15 mouse cellular contexts compared by ENCODE assay signal in the genomic region with DNA sequence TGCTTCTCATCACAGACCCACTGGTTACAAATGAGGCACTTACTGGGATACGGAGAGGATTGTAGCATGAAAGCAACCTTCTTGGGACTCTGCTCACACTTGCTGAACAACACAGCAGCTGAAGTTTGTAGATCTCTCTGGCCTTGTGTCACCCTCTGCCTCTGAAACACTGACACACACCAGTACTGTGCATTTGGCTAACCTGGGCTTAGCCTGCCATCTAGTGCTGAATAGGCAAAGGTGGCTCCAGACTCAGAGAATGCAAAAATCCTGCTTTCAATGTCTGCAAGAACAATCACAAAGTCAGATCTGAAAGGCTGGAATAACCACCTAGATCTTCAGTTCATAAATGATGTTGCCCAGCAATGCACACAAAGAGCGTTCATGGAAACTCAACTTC. TPM values are rescaled to one million over a fixed set of nuclear protein-coding genes. Genes with fewer than 3 reads are reported as not detected.
DNase-seq lines count a peak whose midpoint lies in the region; ATAC-seq and TF ChIP-seq lines count a peak whose summit lies in the region.
"Not testable (repeated sequence)": the region's sequence is repeated elsewhere in the genome, so short reads cannot be mapped to it uniquely, and the experiment has no call there.
"Had no signal": no experiment of that assay in that cellular context is flagged by ENCODE, and none has a peak within 500 bp of the region (broad histone marks: within the 10 kb centered on the region; RNA-seq: fewer than 3 reads in every experiment).

No protein-coding gene starts in this region.

- H3K9me3 ChIP-seq in kidney, postnatal 0 days (replicated peaks; ENCODE audit: low read length); midbrain, embryonic 16.5 days (replicated peaks; ENCODE audit: control insufficient read depth, low read length, poor library complexity, severe bottlenecking): not testable (repeated sequence)

- peak; percentile 6 for DNase-seq in A20 (ENCODE audit: low read depth, low spot score)
- peak; percentile 6 for DNase-seq in adrenal gland, postnatal 14 days
- peak; percentile 9 to 11 for DNase-seq in heart, postnatal 10 days
- peak; percentile 20 for DNase-seq in kidney, postnatal 0 days (ENCODE audit: low spot score)
- peak; percentile 18 to 39 for DNase-seq in left cerebral cortex, adult 18-20 months (ENCODE audit: low spot score in 2 of 2)
- DNase-seq in right cerebral cortex, postnatal 25 days = peak; percentile 9

- not testable (repeated sequence) for H3K4me1 ChIP-seq in embryonic fibroblast, embryonic 13.5 days (ENCODE audit: control insufficient read depth, insufficient read depth, low read length); kidney, postnatal 0 days (replicated peaks; ENCODE audit: insufficient read depth, low read length); midbrain, embryonic 16.5 days (ENCODE audit: control insufficient read depth, insufficient read depth, low read length)

- TF ChIP-seq CTCF in embryonic fibroblast, embryonic 13.5 days (IDR thresholded peaks at IDR 0.05; ENCODE audit: borderline replicate concordance, insufficient read depth, low read length) = peak; percentile 55; the same call in 1 of the 2 replicates
- peak; percentile 52; the same call in 1 of the 2 replicates for TF ChIP-seq CTCF in kidney, postnatal 0 days (IDR thresholded peaks at IDR 0.05; ENCODE audit: low read depth)

- H3K4me3 ChIP-seq in embryonic fibroblast, embryonic 13.5 days (ENCODE audit: insufficient read depth, low read length); kidney, postnatal 0 days (replicated peaks; ENCODE audit: low read depth, low read length); midbrain, embryonic 16.5 days (ENCODE audit: low read depth, low read length): not testable (repeated sequence)

- H3K9ac ChIP-seq in kidney, postnatal 0 days (ENCODE audit: low read depth, low read length); midbrain, embryonic 16.5 days (ENCODE audit: low read depth, low read length): not testable (repeated sequence)

- not testable (repeated sequence) for H3K36me3 ChIP-seq in kidney, postnatal 0 days (ENCODE audit: insufficient read depth, low read length); midbrain, embryonic 16.5 days (ENCODE audit: control insufficient read depth, insufficient read depth, low read length)

- H3K27me3 ChIP-seq in kidney, postnatal 0 days (ENCODE audit: insufficient read depth, low read length); midbrain, embryonic 16.5 days (ENCODE audit: control insufficient read depth, insufficient read depth, low read depth, low read length): not testable (repeated sequence)

- 78% methylated on average over 2 of the region's 2 CpGs for WGBS in kidney, postnatal 0 days
- WGBS in midbrain, embryonic 16.5 days = 95% methylated on average over 2 of the region's 2 CpGs

- not testable (repeated sequence) for ATAC-seq in kidney, postnatal 0 days (replicated peaks; ENCODE audit: low FRiP score, low read depth)
- ATAC-seq in midbrain, embryonic 16.5 days = peak; percentile 71

- not testable (repeated sequence) for H3K27ac ChIP-seq in embryonic fibroblast, embryonic 13.5 days (ENCODE audit: insufficient read depth, low read length); kidney, postnatal 0 days; midbrain, embryonic 16.5 days (ENCODE audit: low read length)

- not testable (repeated sequence) for H3K4me2 ChIP-seq in kidney, postnatal 0 days (ENCODE audit: low read length); midbrain, embryonic 16.5 days (ENCODE audit: low read length)

- not testable (repeated sequence) for TF ChIP-seq POLR2A in embryonic fibroblast, embryonic 13.5 days (IDR thresholded peaks at IDR 0.05; ENCODE audit: low read depth, low read length)

- intact Hi-C loops in heart, postnatal 10 days (cut with DNase I) = loop anchor here (5.0 kb wide), 2 partner anchors 264 to 349 kb away; partner anchors contain the start of gene Btnl9

RNA-seq across cellular contexts. Expression of gene Olfr1381, which starts 6.6 kb away (rescaled TPM):
- total RNA-seq in adrenal gland, postnatal 14 days (2021) = not detected in 2 replicates
- polyA plus RNA-seq in embryonic fibroblast, embryonic 13.5 days (2011; ENCODE audit: insufficient read length, low read depth, missing spikeins) = not detected in 2 replicates
- total RNA-seq in heart, postnatal 10 days (2021) = not detected
- polyA plus RNA-seq in kidney, postnatal 0 days (2015; fragmentation: Nextera tagmentation; extraction: Ambion mirVana) = not detected in 2 replicates
- not detected for total RNA-seq in left cerebral cortex, adult 18-20 months (2021)
- not detected in 2 replicates for polyA plus RNA-seq in midbrain, embryonic 16.5 days (2015; fragmentation: Nextera tagmentation; extraction: Ambion mirVana)
- total RNA-seq: adrenal gland, postnatal 36 days; gastrocnemius, adult 2 months had no signal
- polyA plus RNA-seq: heart, embryonic 10.5 days; hindbrain, embryonic 10.5 days; liver, embryonic 12.5 days; midbrain, embryonic 11.5 days; neural tube, embryonic 11.5 days had no signal

RNA-seq across cellular contexts. Expression of gene Olfr1382, which starts 8.6 kb away (rescaled TPM):
- total RNA-seq in adrenal gland, postnatal 14 days (2021) = not detected in 2 replicates
- polyA plus RNA-seq in embryonic fibroblast, embryonic 13.5 days (2011; ENCODE audit: insufficient read length, low read depth, missing spikeins) = not detected in 2 replicates
- not detected for total RNA-seq in heart, postnatal 10 days (2021)
- not detected in 2 replicates for polyA plus RNA-seq in kidney, postnatal 0 days (2015; fragmentation: Nextera tagmentation; extraction: Ambion mirVana)
- total RNA-seq in left cerebral cortex, adult 18-20 months (2021) = not detected
- polyA plus RNA-seq in midbrain, embryonic 16.5 days (2015; fragmentation: Nextera tagmentation; extraction: Ambion mirVana) = not detected in 2 replicates
- total RNA-seq: adrenal gland, postnatal 36 days; gastrocnemius, adult 2 months had no signal
- polyA plus RNA-seq: heart, embryonic 10.5 days; hindbrain, embryonic 10.5 days; liver, embryonic 12.5 days; midbrain, embryonic 11.5 days; neural tube, embryonic 11.5 days had no signal

RNA-seq across cellular contexts. Expression of gene Olfr1383, which starts 17.2 kb away (rescaled TPM):
- total RNA-seq in adrenal gland, postnatal 14 days (2021) = 0.53 and 0.93 TPM in 2 replicates
- polyA plus RNA-seq in embryonic fibroblast, embryonic 13.5 days (2011; ENCODE audit: insufficient read length, low read depth, missing spikeins) = not detected in 2 replicates
- total RNA-seq in heart, postnatal 10 days (2021) = under 1 TPM; 0.69 to 0.91 TPM
- not detected in 2 replicates for polyA plus RNA-seq in kidney, postnatal 0 days (2015; fragmentation: Nextera tagmentation; extraction: Ambion mirVana)
- total RNA-seq in left cerebral cortex, adult 18-20 months (2021) = not detected
- not detected in 2 replicates for polyA plus RNA-seq in midbrain, embryonic 16.5 days (2015; fragmentation: Nextera tagmentation; extraction: Ambion mirVana)
- polyA plus RNA-seq: heart, embryonic 10.5 days; hindbrain, embryonic 10.5 days; liver, embryonic 12.5 days; midbrain, embryonic 11.5 days; neural tube, embryonic 11.5 days had no signal

RNA-seq across cellular contexts. Expression of gene Olfr1380, which starts 20.0 kb away (rescaled TPM):
- not detected in 2 replicates for total RNA-seq in adrenal gland, postnatal 14 days (2021)
- polyA plus RNA-seq in embryonic fibroblast, embryonic 13.5 days (2011; ENCODE audit: insufficient read length, low read depth, missing spikeins) = not detected in 2 replicates
- not detected for total RNA-seq in heart, postnatal 10 days (2021)
- polyA plus RNA-seq in kidney, postnatal 0 days (2015; fragmentation: Nextera tagmentation; extraction: Ambion mirVana) = not detected in 2 replicates
- not detected for total RNA-seq in left cerebral cortex, adult 18-20 months (2021)
- not detected in 2 replicates for polyA plus RNA-seq in midbrain, embryonic 16.5 days (2015; fragmentation: Nextera tagmentation; extraction: Ambion mirVana)
- total RNA-seq: adrenal gland, postnatal 36 days; gastrocnemius, adult 2 months had no signal
- polyA plus RNA-seq: heart, embryonic 10.5 days; hindbrain, embryonic 10.5 days; liver, embryonic 12.5 days; midbrain, embryonic 11.5 days; neural tube, embryonic 11.5 days had no signal

RNA-seq across cellular contexts. Expression of gene Olfr1384, which starts 30.1 kb away (rescaled TPM):
- not detected in 2 replicates for total RNA-seq in adrenal gland, postnatal 14 days (2021)
- polyA plus RNA-seq in embryonic fibroblast, embryonic 13.5 days (2011; ENCODE audit: insufficient read length, low read depth, missing spikeins) = not detected in 2 replicates
- total RNA-seq in heart, postnatal 10 days (2021) = under 1 TPM in 1 of 2 experiments, not detected in 1; 0.42 TPM
- not detected in 2 replicates for polyA plus RNA-seq in kidney, postnatal 0 days (2015; fragmentation: Nextera tagmentation; extraction: Ambion mirVana)
- total RNA-seq in left cerebral cortex, adult 18-20 months (2021) = not detected
- polyA plus RNA-seq in midbrain, embryonic 16.5 days (2015; fragmentation: Nextera tagmentation; extraction: Ambion mirVana) = not detected in 2 replicates
- total RNA-seq: gastrocnemius, adult 2 months had no signal
- polyA plus RNA-seq: heart, embryonic 10.5 days; hindbrain, embryonic 10.5 days; liver, embryonic 12.5 days; midbrain, embryonic 11.5 days; neural tube, embryonic 11.5 days had no signal
